Mouse (Mus musculus): ENCODE measurements at regions not wholly inside any gene's neighbourhood (a gene's known extent, or its start where the extent isn't known, plus 50 kb on each side); places are given as distances from the start of the nearest gene placed in this dataset.
A peak's percentile ranks its signal among the peaks of the same experiment; 100 is the strongest.

GRCm38 (mm10) chr14:85480216-85480615 is 1036.9 kb downstream of the Pcdh17 start:
- WGBS: 88% methylated on average over 1 of the region's 1 CpGs
- no peak overlapping the region for H3K27ac ChIP-seq (ENCODE audit: low read length)
- no peaks in the 10 kb centered on the region for H3K36me3 ChIP-seq (ENCODE audit: control insufficient read depth, insufficient read depth, low read length)
- H3K27me3 ChIP-seq (ENCODE audit: control insufficient read depth, insufficient read depth, low read depth, low read length): no peaks in the 10 kb centered on the region
- no peaks in the 10 kb centered on the region for H3K9me3 ChIP-seq (replicated peaks; ENCODE audit: control insufficient read depth, low read length, poor library complexity, severe bottlenecking)
- H3K4me2 ChIP-seq (ENCODE audit: low read length): no peak overlapping the region
- H3K4me1 ChIP-seq (ENCODE audit: control insufficient read depth, insufficient read depth, low read length): no peaks in the 10 kb centered on the region
- no peak overlapping the region for H3K9ac ChIP-seq (ENCODE audit: low read depth, low read length)
- no peak for ATAC-seq
- no peak overlapping the region for H3K4me3 ChIP-seq (ENCODE audit: low read depth, low read length)

GRCm38 (mm10) chr14:85507419-85508170 is 1064.2 kb downstream of the Pcdh17 start:
- 0 out of 2 replicates have a peak, but pooled peaks have one; percentile 25 for ATAC-seq
- Histone ChIP-seq H3K27ac (ENCODE audit: low read length) (0 out of 2 replicates have a peak overlapping the region, but pooled peaks have one; percentile 20), H3K36me3 (ENCODE audit: control insufficient read depth, insufficient read depth, low read length) (no peaks in the 10 kb centered on the region), H3K9me3 (replicated peaks; ENCODE audit: control insufficient read depth, low read length, poor library complexity, severe bottlenecking) (no peaks in the 10 kb centered on the region), H3K4me1 (ENCODE audit: control insufficient read depth, insufficient read depth, low read length) (peaks cover 5% of the 10 kb centered on the region; the same call in 1 of the 2 replicates), H3K4me3 (ENCODE audit: low read depth, low read length) (no peak overlapping the region), H3K4me2 (ENCODE audit: low read length) (no peak overlapping the region), H3K9ac (ENCODE audit: low read depth, low read length) (no peak overlapping the region), H3K27me3 (ENCODE audit: control insufficient read depth, insufficient read depth, low read depth, low read length) (no peaks in the 10 kb centered on the region)
- 57% methylated on average over 2 of the region's 2 CpGs for WGBS

GRCm38 (mm10) chr14:85508527-85508926 is 1065.2 kb downstream of the Pcdh17 start:
- ATAC-seq: peak; percentile 39; the same call in 1 of the 2 replicates
- no peak overlapping the region for H3K27ac ChIP-seq (ENCODE audit: low read length)
- no peak overlapping the region for H3K4me3 ChIP-seq (ENCODE audit: low read depth, low read length)
- 10% methylated on average over 3 of the region's 3 CpGs for WGBS
- H3K9ac ChIP-seq (ENCODE audit: low read depth, low read length): no peak overlapping the region
- H3K27me3 ChIP-seq (ENCODE audit: control insufficient read depth, insufficient read depth, low read depth, low read length): no peaks in the 10 kb centered on the region
- no peaks in the 10 kb centered on the region for H3K9me3 ChIP-seq (replicated peaks; ENCODE audit: control insufficient read depth, low read length, poor library complexity, severe bottlenecking)
- H3K4me2 ChIP-seq (ENCODE audit: low read length): no peak overlapping the region
- peaks cover 5% of the 10 kb centered on the region; the same call in 1 of the 2 replicates for H3K4me1 ChIP-seq (ENCODE audit: control insufficient read depth, insufficient read depth, low read length)
- no peaks in the 10 kb centered on the region for H3K36me3 ChIP-seq (ENCODE audit: control insufficient read depth, insufficient read depth, low read length)

Measured in midbrain, embryonic 16.5 days (tissue).